Mouse (Mus musculus): Measurements from ENCODE around the gene Gpatch11. TPM values are rescaled to one million over a fixed set of nuclear protein-coding genes. Genes with fewer than 3 reads are reported as not detected.

The Gpatch11 gene
- total and polyA plus RNA-seq, 3 experiments: 4.4 to 39.9 (median 26.8) TPM

DNA sequence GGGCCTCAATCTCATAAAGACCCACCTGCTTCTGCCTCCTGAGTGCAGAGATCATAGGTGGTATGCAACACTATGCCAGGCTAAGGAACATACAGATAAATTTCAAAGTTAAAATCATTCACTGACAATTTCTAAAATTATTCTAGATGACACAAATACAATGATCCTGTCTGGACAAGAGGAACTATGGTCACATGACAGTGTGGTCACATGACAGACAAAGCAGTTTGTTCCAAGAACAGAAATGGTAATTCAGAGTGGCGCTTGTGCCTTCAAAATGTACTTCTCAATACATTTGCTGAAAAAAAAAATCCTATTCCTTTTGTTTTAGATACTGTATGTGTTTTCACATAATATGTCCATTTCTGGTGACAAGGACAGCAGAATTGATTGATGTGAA, 38.1 kb upstream of the Gpatch11 start:
- Histone ChIP-seq H3K9me3 (replicated peaks) (no peaks in the 10 kb centered on the region), H3K36me3 (replicated peaks) (peaks cover 67% of the 10 kb centered on the region), H3K27me3 (ENCODE audit: insufficient read depth, low read length) (no peaks in the 10 kb centered on the region), H3K4me1 (ENCODE audit: insufficient read depth, low read depth, low read length) (no peaks in the 10 kb centered on the region), H3K4me3 (ENCODE audit: low read depth, low read length) (no peak overlapping the region)
- DNase-seq (ENCODE audit: low spot score) (no peak), ATAC-seq (ENCODE audit: extremely low read depth, insufficient number of reproducible peaks, low FRiP score, poor library complexity, severe bottlenecking) (no peak)
- TF ChIP-seq CTCF (IDR thresholded peaks at IDR 0.05; ENCODE audit: low read depth, low read length) (no peak), TAL1 (conservative IDR thresholded peaks at IDR 0.05; ENCODE audit: low read depth, low read length) (no peak), GATA2 (IDR thresholded peaks at IDR 0.05; ENCODE audit: borderline replicate concordance, low read depth, low read length) (no peak), POLR2AphosphoS5 (IDR thresholded peaks at IDR 0.05; ENCODE audit: insufficient replicate concordance, low read depth, low read length) (no peak), GATA1 (IDR thresholded peaks at IDR 0.05; ENCODE audit: borderline replicate concordance, low read length) (no peak)

DNA sequence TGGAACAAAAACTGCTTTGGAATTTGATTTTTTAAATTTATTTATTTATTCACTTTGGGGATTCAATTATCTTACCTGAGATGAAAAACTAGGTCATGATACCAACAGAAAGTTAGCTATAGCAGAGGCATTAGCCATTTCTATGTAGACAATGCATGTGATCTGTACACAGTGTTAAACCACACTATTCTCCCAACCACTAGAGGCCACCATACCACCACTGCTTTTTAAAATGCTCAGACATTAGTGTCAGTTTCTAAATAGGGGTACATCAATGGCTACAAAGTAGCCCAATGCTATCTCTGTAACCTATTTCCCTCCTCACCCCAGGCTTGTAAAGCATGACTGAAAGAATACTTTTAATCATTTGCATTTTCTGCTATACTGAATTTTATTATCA, 26.3 kb upstream of the Gpatch11 start:
- Histone ChIP-seq H3K27me3 (ENCODE audit: insufficient read depth, low read length) (no peaks in the 10 kb centered on the region), H3K36me3 (replicated peaks) (peaks cover 46% of the 10 kb centered on the region), H3K4me3 (ENCODE audit: low read depth, low read length) (no peak overlapping the region), H3K4me1 (ENCODE audit: insufficient read depth, low read depth, low read length) (no peaks in the 10 kb centered on the region), H3K9me3 (replicated peaks) (no peaks in the 10 kb centered on the region)
- no peak for DNase-seq (ENCODE audit: low spot score)
- no peak for TF ChIP-seq GATA2 (IDR thresholded peaks at IDR 0.05; ENCODE audit: borderline replicate concordance, low read depth, low read length)
- no peak; the same call in 1 of the 2 replicates for TF ChIP-seq CTCF (IDR thresholded peaks at IDR 0.05; ENCODE audit: low read depth, low read length)
- TF ChIP-seq POLR2AphosphoS5 (IDR thresholded peaks at IDR 0.05; ENCODE audit: insufficient replicate concordance, low read depth, low read length): no peak
- no peak for TF ChIP-seq TAL1 (conservative IDR thresholded peaks at IDR 0.05; ENCODE audit: low read depth, low read length)
- no peak for TF ChIP-seq GATA1 (IDR thresholded peaks at IDR 0.05; ENCODE audit: borderline replicate concordance, low read length)
- ATAC-seq (ENCODE audit: extremely low read depth, insufficient number of reproducible peaks, low FRiP score, poor library complexity, severe bottlenecking): peak; percentile 49; the same call in 1 of the 2 replicates

DNA sequence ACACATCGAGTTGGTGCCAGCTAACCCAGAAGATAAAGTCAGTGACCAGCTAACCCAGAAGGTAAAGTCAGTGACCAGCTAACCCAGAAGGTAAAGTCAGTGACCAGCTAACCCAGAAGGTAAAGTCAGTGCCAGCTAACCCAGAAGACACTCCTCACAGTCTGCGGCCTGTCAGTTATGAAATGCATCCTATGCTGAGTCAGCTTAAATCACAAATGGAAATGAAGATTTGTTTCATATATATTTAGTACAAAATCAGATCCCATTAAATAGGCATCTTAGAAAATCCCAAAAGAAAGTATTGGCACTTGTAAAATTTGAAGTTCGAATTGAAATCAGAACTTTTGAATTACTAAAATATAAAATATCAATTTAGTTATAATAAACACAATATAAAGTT, 25.8 kb upstream of the Gpatch11 start:
- DNase-seq (ENCODE audit: low spot score) (no peak), ATAC-seq (ENCODE audit: extremely low read depth, insufficient number of reproducible peaks, low FRiP score, poor library complexity, severe bottlenecking) (no peak)
- Histone ChIP-seq H3K27me3 (ENCODE audit: insufficient read depth, low read length) (no peaks in the 10 kb centered on the region), H3K36me3 (replicated peaks) (peaks cover 48% of the 10 kb centered on the region), H3K4me1 (ENCODE audit: insufficient read depth, low read depth, low read length) (no peaks in the 10 kb centered on the region), H3K4me3 (ENCODE audit: low read depth, low read length) (no peak overlapping the region), H3K9me3 (replicated peaks) (no peaks in the 10 kb centered on the region)
- TF ChIP-seq POLR2AphosphoS5 (IDR thresholded peaks at IDR 0.05; ENCODE audit: insufficient replicate concordance, low read depth, low read length): no peak
- no peak for TF ChIP-seq CTCF (IDR thresholded peaks at IDR 0.05; ENCODE audit: low read depth, low read length)
- no peak for TF ChIP-seq GATA1 (IDR thresholded peaks at IDR 0.05; ENCODE audit: borderline replicate concordance, low read length)
- no peak for TF ChIP-seq GATA2 (IDR thresholded peaks at IDR 0.05; ENCODE audit: borderline replicate concordance, low read depth, low read length)
- no peak for TF ChIP-seq TAL1 (conservative IDR thresholded peaks at IDR 0.05; ENCODE audit: low read depth, low read length)

DNA sequence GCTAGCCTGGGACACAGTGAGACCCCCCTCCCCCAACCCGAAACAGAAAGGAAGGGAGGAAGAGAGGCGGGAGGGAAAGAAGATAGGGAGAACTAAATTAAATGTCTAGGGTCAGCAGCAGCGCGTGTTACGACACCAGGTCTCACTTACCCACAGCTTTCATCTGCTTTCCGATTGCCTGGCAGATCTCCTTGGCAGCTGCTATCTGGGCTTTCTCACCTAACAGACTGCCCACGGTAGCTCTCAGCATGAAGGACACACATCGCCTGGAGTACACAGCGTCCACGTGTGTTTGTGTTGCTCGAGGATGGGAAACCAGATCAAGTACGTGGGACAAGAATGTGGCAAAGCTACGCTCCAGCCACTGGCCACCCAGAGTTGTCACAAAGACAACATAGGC, 11.0 kb upstream of the Gpatch11 start:
- peaks cover 79% of the 10 kb centered on the region for H3K36me3 ChIP-seq (replicated peaks)
- H3K4me3 ChIP-seq (ENCODE audit: low read depth, low read length): no peak overlapping the region
- H3K9me3 ChIP-seq (replicated peaks): no peaks in the 10 kb centered on the region
- ATAC-seq (ENCODE audit: extremely low read depth, insufficient number of reproducible peaks, low FRiP score, poor library complexity, severe bottlenecking): no peak
- no peaks in the 10 kb centered on the region for H3K27me3 ChIP-seq (ENCODE audit: insufficient read depth, low read length)
- TF ChIP-seq GATA2 (IDR thresholded peaks at IDR 0.05; ENCODE audit: borderline replicate concordance, low read depth, low read length) (no peak), TAL1 (conservative IDR thresholded peaks at IDR 0.05; ENCODE audit: low read depth, low read length) (no peak), GATA1 (IDR thresholded peaks at IDR 0.05; ENCODE audit: borderline replicate concordance, low read length) (no peak), CTCF (IDR thresholded peaks at IDR 0.05; ENCODE audit: low read depth, low read length) (no peak), POLR2AphosphoS5 (IDR thresholded peaks at IDR 0.05; ENCODE audit: insufficient replicate concordance, low read depth, low read length) (no peak)
- no peak for DNase-seq (ENCODE audit: low spot score)
- H3K4me1 ChIP-seq (ENCODE audit: insufficient read depth, low read depth, low read length): no peaks in the 10 kb centered on the region

DNA sequence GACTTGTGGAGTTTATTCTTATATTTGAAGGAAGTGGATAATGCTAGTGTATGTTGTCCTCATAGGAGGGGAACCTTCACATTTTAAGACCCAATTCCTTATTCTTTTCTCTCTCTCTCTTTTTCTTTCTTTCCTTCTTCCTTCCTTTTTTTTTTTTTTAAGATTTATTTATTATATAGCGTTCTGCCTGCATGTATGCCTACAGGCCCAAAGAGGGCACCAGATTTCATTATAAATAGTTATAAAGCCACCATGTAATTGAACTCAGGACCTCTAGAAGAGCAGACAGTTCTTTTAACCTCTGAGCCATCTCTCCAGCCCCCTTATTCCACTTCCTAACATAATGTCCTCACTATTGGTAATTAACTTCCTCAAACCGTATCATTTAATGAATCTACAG, 689 bp downstream of the Gpatch11 start:
- Histone ChIP-seq H3K27me3 (ENCODE audit: insufficient read depth, low read length) (no peaks in the 10 kb centered on the region), H3K4me1 (ENCODE audit: insufficient read depth, low read depth, low read length) (peaks cover 13% of the 10 kb centered on the region), H3K4me3 (ENCODE audit: low read depth, low read length) (peak overlapping the region; percentile 89), H3K36me3 (replicated peaks) (peaks cover 42% of the 10 kb centered on the region), H3K9me3 (replicated peaks) (no peaks in the 10 kb centered on the region)
- TF ChIP-seq CTCF (IDR thresholded peaks at IDR 0.05; ENCODE audit: low read depth, low read length) (no peak), GATA1 (IDR thresholded peaks at IDR 0.05; ENCODE audit: borderline replicate concordance, low read length) (no peak), POLR2AphosphoS5 (IDR thresholded peaks at IDR 0.05; ENCODE audit: insufficient replicate concordance, low read depth, low read length) (no peak), GATA2 (IDR thresholded peaks at IDR 0.05; ENCODE audit: borderline replicate concordance, low read depth, low read length) (no peak), TAL1 (conservative IDR thresholded peaks at IDR 0.05; ENCODE audit: low read depth, low read length) (no peak)
- DNase-seq (ENCODE audit: low spot score): no peak
- no peak for ATAC-seq (ENCODE audit: extremely low read depth, insufficient number of reproducible peaks, low FRiP score, poor library complexity, severe bottlenecking)

DNA sequence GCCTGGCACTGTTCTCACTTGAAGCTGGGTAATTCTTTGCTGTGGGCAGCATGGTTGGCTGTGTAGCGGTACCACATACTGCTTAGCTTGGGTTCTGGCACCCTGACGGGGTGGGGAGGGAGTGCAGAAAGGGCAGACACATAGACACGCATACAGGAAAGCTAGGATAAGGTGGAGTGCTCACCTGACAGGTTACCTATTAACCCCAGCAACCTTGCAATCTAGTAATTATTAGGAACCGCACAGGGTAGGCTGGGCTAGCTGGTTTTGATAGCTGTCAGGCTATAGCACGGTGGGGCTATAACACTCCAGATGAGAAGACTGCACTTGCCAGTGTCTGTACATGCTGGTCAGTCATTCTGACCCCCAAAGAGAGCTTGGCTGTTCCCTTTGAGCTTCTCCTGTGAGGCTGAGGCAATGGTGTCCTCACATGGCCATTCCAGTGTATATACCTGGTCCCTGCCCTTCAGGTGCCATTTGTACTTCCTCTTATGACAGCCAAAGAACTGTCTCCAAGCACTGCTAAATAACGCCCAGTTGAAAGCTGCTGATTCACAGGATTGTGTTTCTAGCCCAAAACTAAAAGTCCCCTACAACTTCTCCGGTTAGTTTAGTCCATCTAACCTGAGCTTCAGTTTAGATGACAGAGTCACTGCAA, 7.0 kb downstream of the Gpatch11 start:
- ATAC-seq (ENCODE audit: extremely low read depth, insufficient number of reproducible peaks, low FRiP score, poor library complexity, severe bottlenecking): no peak
- Histone ChIP-seq H3K27me3 (ENCODE audit: insufficient read depth, low read length) (no peaks in the 10 kb centered on the region), H3K9me3 (replicated peaks) (no peaks in the 10 kb centered on the region), H3K4me3 (ENCODE audit: low read depth, low read length) (no peak overlapping the region), H3K4me1 (ENCODE audit: insufficient read depth, low read depth, low read length) (peaks cover 3% of the 10 kb centered on the region; the same call in 1 of the 2 replicates), H3K36me3 (replicated peaks) (peaks cover 83% of the 10 kb centered on the region)
- no peak for DNase-seq (ENCODE audit: low spot score)
- no peak for TF ChIP-seq POLR2AphosphoS5 (IDR thresholded peaks at IDR 0.05; ENCODE audit: insufficient replicate concordance, low read depth, low read length)
- TF ChIP-seq GATA2 (IDR thresholded peaks at IDR 0.05; ENCODE audit: borderline replicate concordance, low read depth, low read length): no peak
- TF ChIP-seq TAL1 (conservative IDR thresholded peaks at IDR 0.05; ENCODE audit: low read depth, low read length): no peak
- no peak for TF ChIP-seq CTCF (IDR thresholded peaks at IDR 0.05; ENCODE audit: low read depth, low read length)
- TF ChIP-seq GATA1 (IDR thresholded peaks at IDR 0.05; ENCODE audit: borderline replicate concordance, low read length): no peak
